Mouse (Mus musculus) fibroblast of lung, adult 2 months (primary cell): ENCODE results near the gene Klf8.

ENCODE experiments used
- DNase-seq: peaks from one replicate; pipeline ENCODE4 v3.0.0-alpha.2; 2011; ENCODE audit warnings: low read depth

The Klf8 gene

DNA sequence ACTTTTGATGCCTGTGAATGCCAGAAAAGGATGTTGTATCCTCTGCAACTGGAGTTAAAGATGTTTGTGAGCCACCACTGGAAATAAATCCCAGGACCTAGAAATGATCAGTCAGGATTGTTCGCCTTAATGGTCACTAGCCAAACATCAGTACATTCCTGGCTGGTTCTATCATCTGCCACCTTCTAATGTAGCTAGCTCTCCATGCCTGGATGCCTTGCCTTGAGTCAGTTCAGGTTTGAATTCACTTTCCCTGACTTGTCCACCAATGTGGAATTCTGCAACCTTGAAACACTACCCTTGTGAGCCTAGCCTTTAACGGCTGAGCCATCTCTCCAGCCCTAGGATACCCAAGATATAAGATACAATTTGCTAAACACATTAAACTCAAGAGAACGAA, 202.8 kb downstream of the Klf8 start:
- no peak for DNase-seq
